Mouse (Mus musculus) bone marrow macrophage, adult 2 months (primary cell): Measurements from ENCODE around the gene 2310022A10Rik.

ENCODE experiments used
- CTCF ChIP-seq: IDR thresholded peaks from 2 replicates; pipeline ENCODE4 v1.5.1; 2012; ENCODE audit warnings: low read depth, mild to moderate bottlenecking, low read length, moderate library complexity
- POLR2A ChIP-seq: IDR thresholded peaks from 2 replicates; pipeline ENCODE4 v1.6.1; 2012; ENCODE audit warnings: mild to moderate bottlenecking, low read depth, low read length, borderline replicate concordance

DNA sequence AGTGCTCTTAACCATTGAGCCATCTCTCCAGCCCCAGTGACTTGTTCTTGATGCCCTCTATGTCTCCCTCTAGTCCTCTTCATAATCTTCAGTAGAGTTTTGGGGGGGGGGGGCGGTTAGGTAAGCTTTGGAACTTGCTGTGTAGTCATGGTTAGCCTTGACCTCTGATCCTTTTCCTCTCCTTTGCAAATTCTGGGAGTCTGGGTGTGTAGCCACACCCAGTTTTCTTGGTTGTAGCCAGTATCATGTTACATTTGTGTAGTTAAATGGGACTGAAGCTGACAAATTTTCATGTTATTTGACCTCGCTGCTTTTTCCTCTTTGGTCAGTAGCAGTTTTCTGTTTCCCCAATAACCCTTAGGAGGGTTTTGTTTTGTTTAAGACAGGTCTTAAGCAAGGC is 33.8 kb downstream of the 2310022A10Rik start:
- TF ChIP-seq CTCF: no peak
- no peak for TF ChIP-seq POLR2A
